Mouse (Mus musculus) small intestine, adult 2 months (tissue): ENCODE data around the gene Rnf5.

Experiments
- CTCF ChIP-seq: fragments of 200-500 bp; IDR thresholded peaks from 2 replicates; pipeline ENCODE4 v1.5.1; 2012; ENCODE audit warnings: low read depth, mild to moderate bottlenecking, control low read depth, inconsistent platforms, low read length, moderate library complexity, mixed read lengths; ENCODE audit not compliant: insufficient replicate concordance, insufficient read length; ENCODE audit errors: extremely low read depth
- POLR2A ChIP-seq: fragments of 200-500 bp; IDR thresholded peaks from 2 replicates; pipeline ENCODE4 v1.6.1; 2012; ENCODE audit warnings: low read depth, mild to moderate bottlenecking, control low read depth, inconsistent platforms, low read length, moderate library complexity

GRCm38 (mm10) chr17:34571875-34572274 is 31.6 kb downstream of the Rnf5 start:
- TF ChIP-seq CTCF: peak; percentile 68; the same call in 1 of the 2 replicates
- TF ChIP-seq POLR2A: no peak
